Mouse (Mus musculus): ENCODE measurements around the gene Cadps2. TPM values are rescaled to one million over a fixed set of nuclear protein-coding genes. Genes with fewer than 3 reads are reported as not detected.

Cadps2 gene
- total RNA-seq, 2 experiments from 2014 or later = 1.7 to 2.2 TPM

GRCm38 (mm10) chr6:23572401-23572800 lies 266.8 kb downstream of the Cadps2 start:
- intact Hi-C loops (cut with DNase I) = no loop called here

GRCm38 (mm10) chr6:23569686-23570085 lies 269.5 kb downstream of the Cadps2 start:
- intact Hi-C loops (cut with DNase I) = no loop called here
- DNase-seq = no peak

More at GRCm38 (mm10) chr6:23572401-23572800, 266.8 kb downstream of the Cadps2 start:
- no peak for DNase-seq

DNA sequence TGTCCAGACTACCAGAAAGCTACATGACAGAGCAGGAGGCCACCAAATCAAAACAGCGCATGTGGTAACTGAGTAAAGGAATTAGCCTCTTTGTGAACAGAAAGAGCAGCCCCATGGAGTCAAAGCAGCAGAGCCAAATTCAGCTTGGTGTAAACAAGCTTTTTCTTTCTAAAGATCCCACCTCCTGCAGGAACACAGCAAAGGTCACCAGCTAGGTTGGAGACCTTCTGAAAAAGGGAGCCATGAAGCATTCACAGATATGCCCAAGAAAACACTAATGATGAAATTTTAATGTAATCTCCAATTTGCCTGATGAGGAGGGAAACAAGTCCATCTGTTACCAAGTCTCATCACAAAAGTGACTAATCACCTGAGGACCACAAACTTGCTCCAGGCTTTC lies 270.5 kb downstream of the Cadps2 start:
- DNase-seq = no peak
- intact Hi-C loops (cut with DNase I) = no loop called here

DNA sequence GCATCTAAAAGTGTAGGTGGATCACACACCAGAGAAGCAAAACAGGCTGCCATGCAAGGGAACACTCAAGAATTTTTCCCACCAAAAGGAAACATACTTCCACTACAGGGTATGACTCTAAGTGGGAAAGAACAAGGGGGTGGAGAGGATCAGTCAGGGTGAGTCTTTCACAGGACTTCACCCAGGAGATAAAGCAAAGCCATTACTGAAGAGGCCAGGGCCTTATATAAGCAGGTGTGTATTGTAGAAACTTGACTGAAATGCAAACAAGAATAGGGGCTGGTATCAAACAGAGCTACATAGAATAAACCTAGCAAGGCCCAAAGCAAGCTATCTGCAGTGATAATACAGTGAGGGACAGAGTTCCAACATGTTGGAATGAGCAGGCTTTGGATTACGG lies 271.6 kb downstream of the Cadps2 start:
- intact Hi-C loops (cut with DNase I) = no loop called here

GRCm38 (mm10) chr6:23549874-23550273 lies 289.3 kb downstream of the Cadps2 start:
- no peak for DNase-seq
- intact Hi-C loops (cut with DNase I) = no loop called here

More for the DNA sequence above, 271.6 kb downstream of the Cadps2 start:
- DNase-seq = no peak

GRCm38 (mm10) chr6:23523710-23524109 lies 315.5 kb downstream of the Cadps2 start:
- DNase-seq = no peak
- intact Hi-C loops (cut with DNase I) = no loop called here

- intact Hi-C loops (cut with DNase I) = no loop called here
Measured at GRCm38 (mm10) chr6:23522556-23522955, 316.7 kb downstream of the Cadps2 start.

DNA sequence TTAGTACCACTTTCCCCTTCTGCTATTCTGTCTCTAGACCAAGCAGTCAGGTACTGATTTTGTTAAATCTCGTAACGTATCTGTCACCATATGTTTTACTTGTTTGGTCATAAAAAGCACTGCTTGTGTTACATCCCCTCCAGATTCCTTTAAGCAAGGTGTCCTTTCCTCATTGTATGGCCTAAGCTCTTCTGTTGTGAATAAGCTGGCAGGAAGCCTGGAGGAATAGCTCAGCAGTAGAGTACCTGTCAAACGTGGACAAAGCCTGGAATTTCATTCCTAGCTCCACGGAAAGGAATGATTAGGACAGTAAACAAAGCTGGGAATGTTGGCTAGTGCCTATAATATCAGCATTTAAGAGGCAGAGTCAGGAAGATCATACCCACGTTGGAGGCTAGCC lies 340.6 kb downstream of the Cadps2 start:
- intact Hi-C loops (cut with DNase I) = loop anchor here (10.0 kb wide), 2 partner anchors 386 to 846 kb away; no protein-coding TSS in a partner anchor

More at GRCm38 (mm10) chr6:23522556-23522955, 316.7 kb downstream of the Cadps2 start:
- no peak for DNase-seq

DNA sequence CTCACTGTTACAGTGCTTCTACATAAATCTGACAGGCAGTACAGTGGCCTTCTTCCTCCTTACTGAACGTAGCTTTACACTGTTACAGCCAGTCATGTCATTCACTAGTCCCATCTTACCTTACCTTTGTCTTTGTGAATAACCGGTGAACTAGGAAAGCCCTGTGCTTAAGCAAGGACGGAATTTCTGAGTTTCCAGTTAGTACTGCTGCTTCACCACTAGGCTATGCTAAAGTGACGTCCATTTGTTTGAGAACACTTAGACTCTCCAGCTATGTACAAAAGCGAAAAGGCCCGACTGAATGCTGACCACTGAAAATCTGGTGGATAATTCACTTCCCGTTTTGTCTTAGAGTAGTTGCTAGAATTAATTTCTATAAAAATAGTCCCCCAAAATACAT lies 347.4 kb downstream of the Cadps2 start:
- peak in 1 of 2 experiments; percentile 2 for DNase-seq
- intact Hi-C loops (cut with DNase I) = loop anchor here (10.0 kb wide), 2 partner anchors 393 to 853 kb away; no protein-coding TSS in a partner anchor

More for the DNA sequence above, 340.6 kb downstream of the Cadps2 start:
- no peak for DNase-seq

DNA sequence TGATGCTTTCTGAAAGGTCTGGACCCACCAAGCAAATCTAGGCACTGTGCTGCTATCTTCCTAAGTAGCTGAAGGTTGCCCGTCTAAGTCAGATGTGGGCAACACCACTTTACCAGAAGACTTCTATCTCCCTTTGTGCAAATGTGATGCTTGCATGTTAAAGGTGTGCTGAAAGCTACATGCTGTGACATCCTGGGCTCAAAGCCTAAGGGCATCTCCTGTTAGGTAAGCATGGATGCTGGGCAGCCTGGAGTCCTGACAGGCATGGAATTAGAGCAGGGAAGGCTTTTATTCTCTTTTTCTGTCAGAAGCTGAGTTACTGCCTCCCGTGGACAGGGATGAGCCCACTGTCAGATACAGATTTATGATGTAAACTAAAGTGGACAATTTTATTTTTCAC lies 348.8 kb downstream of the Cadps2 start:
- intact Hi-C loops (cut with DNase I) = loop anchor here (10.0 kb wide), 2 partner anchors 394 to 854 kb away; no protein-coding TSS in a partner anchor
- DNase-seq = no peak

DNA sequence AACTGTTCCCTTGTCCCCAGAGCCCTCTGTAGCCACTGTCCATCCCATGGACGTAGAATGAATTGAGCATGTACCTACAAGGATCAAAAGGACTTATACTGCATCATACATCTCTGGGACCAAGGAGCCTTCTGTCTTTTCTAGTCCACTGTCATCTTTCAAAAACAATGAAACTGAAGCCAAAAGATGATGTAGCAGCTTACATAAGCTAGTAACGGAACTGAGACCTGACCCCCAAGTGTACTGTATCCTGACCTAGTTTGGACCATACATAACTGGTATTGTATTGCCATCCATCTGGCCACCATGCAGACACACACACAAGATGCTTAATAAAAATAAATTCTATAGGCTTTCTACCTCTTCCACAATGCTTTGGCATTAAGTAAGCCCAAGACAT lies 350.2 kb downstream of the Cadps2 start:
- DNase-seq = no peak
- intact Hi-C loops (cut with DNase I) = no loop called here

GRCm38 (mm10) chr6:23472686-23473085 lies 366.5 kb downstream of the Cadps2 start:
- DNase-seq = peak in 1 of 2 experiments; percentile 4
- intact Hi-C loops (cut with DNase I) = no loop called here

GRCm38 (mm10) chr6:23471830-23472229 lies 367.4 kb downstream of the Cadps2 start:
- intact Hi-C loops (cut with DNase I) = no loop called here
- DNase-seq = no peak

GRCm38 (mm10) chr6:23467885-23468284 lies 371.3 kb downstream of the Cadps2 start:
- no peak for DNase-seq
- intact Hi-C loops (cut with DNase I) = no loop called here

DNA sequence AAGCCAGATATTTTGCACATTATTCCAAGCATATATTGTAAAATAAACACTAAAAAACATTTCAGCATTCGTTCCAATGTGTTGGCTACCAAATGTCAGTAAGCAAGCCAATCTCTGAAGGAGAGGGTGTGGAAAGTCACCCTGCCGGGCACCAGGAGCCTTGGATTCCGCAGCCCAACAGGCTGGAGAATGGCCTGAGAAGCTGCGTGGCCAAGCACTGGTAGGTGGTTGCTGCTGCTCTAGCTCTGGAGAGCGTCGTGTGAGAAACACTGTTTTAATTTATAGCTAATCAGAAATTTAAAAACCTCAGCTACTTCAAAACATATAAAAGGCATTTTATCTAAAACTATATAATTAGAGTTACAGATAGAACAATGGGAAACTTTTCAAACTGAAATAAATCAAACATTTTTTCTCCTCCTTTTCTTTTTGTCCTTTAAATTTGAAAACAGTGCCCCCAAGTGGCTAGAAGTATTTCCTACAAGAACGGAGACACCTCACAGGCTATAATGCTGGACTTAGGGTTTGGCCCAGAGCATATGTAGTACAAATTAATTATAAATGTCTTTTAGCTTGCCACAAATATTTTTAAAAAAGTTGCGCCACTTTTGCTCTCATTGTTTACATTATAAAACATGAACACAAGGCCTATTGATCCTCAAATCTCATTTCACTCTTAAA lies 376.5 kb downstream of the Cadps2 start:
- intact Hi-C loops (cut with DNase I) = no loop called here
- peak in 1 of 2 experiments; percentile 17 for DNase-seq

DNA sequence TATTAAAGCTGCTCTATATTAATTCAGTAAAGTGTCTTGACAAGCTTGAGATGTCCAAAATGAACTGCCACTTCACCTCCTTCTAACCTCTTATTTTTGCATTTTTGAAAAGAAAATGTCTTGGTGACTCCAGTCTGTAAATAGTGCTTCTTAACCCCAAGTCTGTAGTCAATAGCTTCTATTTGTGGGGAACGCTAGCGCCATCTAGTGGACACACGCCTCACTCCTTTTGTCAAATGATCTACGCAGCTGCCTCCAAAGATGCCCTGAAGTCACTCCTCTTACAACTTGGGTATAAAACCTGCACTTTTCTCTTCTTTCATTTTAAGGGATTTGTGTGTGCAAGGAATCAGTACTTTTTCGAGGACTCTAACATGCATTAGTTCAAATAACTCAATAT lies 381.5 kb downstream of the Cadps2 start:
- DNase-seq = peak; percentile 46 to 59
- intact Hi-C loops (cut with DNase I) = loop anchor here (10.0 kb wide), 2 partner anchors 273 to 453 kb away; no protein-coding TSS in a partner anchor

- intact Hi-C loops (cut with DNase I) = loop anchor here (10.0 kb wide), 2 partner anchors 269 to 449 kb away; no protein-coding TSS in a partner anchor
- no peak for DNase-seq
Measured at GRCm38 (mm10) chr6:23453907-23454306, 385.3 kb downstream of the Cadps2 start.

GRCm38 (mm10) chr6:23439897-23440296 lies 399.3 kb downstream of the Cadps2 start:
- no peak for DNase-seq
- intact Hi-C loops (cut with DNase I) = no loop called here

GRCm38 (mm10) chr6:23410256-23411049 lies 428.8 kb downstream of the Cadps2 start:
- DNase-seq = no peak

DNA sequence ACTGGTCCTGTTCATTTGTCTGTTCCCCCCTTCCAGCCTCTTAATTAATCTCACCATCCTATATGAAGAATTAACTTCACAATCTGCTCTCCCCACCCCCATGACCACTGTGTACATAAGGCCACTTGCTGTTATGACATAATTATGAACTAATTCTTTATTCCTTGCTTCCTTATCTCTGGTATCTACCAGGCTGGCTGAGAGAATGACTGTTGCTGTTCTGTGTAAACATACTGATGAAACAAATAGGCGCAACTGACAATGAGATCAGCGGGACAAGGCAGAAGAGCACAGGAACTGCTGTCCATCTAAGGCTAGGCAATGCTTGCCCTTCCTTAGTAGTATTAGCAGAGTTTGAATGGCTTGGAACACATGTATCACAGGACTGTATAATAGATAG lies 445.1 kb downstream of the Cadps2 start:
- no peak for DNase-seq
- intact Hi-C loops (cut with DNase I) = no loop called here

More at GRCm38 (mm10) chr6:23410256-23411049, 428.8 kb downstream of the Cadps2 start:
- intact Hi-C loops (cut with DNase I) = no loop called here

DNA sequence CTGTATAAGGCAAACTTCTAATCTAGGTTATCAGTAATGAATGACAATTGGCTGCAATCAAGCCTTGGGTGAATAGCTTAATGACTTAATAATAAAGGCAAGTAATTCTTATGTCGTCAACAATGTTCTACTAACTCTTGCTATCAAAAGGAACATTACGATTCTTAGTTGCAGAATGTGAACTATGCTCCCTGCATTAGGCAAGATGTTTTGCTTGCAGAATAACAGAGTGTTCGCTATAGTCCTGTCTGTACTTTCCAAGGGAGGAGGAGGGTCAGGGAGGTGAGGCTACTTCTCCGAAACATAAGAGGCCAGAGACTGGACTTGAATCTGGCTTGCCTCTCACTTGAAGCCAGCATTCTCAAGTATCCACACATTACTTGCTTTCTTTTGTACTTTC lies 446.5 kb downstream of the Cadps2 start:
- DNase-seq = no peak
- intact Hi-C loops (cut with DNase I) = no loop called here

Data from heart, postnatal 14 days (tissue).